Mouse (Mus musculus) ZHBTc4 (cell line): Measurements from ENCODE around the gene Sidt2.

Source experiments
- DNase-seq: peaks from one replicate; pipeline ENCODE4 v3.0.0-alpha.2; 2011; ENCODE audit warnings: low read depth, low spot score

The Sidt2 gene

GRCm38 (mm10) chr9:45946872-45947183 is 8.2 kb downstream of the Sidt2 start:
- no peak for DNase-seq

- DNase-seq: no peak
These were observed 8.7 kb downstream of the Sidt2 start for GRCm38 (mm10) chr9:45946182-45946871.

- DNase-seq: no peak
These were observed 9.3 kb downstream of the Sidt2 start for GRCm38 (mm10) chr9:45945721-45946120.

- no peak for DNase-seq
These were observed 10.3 kb downstream of the Sidt2 start for GRCm38 (mm10) chr9:45944506-45945400.

GRCm38 (mm10) chr9:45943628-45944505 is 11.2 kb downstream of the Sidt2 start:
- no peak for DNase-seq

- DNase-seq: no peak
These were observed 12.1 kb downstream of the Sidt2 start for GRCm38 (mm10) chr9:45942916-45943315.

GRCm38 (mm10) chr9:45942464-45942863 is 12.6 kb downstream of the Sidt2 start:
- DNase-seq: no peak

GRCm38 (mm10) chr9:45941329-45941888 is 13.6 kb downstream of the Sidt2 start:
- DNase-seq: peak; percentile 51

GRCm38 (mm10) chr9:45939794-45940193 is 15.3 kb downstream of the Sidt2 start:
- DNase-seq: no peak

- no peak for DNase-seq
These were observed 16.0 kb downstream of the Sidt2 start for GRCm38 (mm10) chr9:45938952-45939637.

GRCm38 (mm10) chr9:45938088-45938487 is 17.0 kb downstream of the Sidt2 start:
- DNase-seq: no peak

GRCm38 (mm10) chr9:45936883-45937282 is 18.2 kb downstream of the Sidt2 start:
- DNase-seq: peak; percentile 80

- DNase-seq: peak; percentile 36
These were observed 19.3 kb downstream of the Sidt2 start, which contains the start of gene Tagln for GRCm38 (mm10) chr9:45935628-45936210. TSS of gene Tagln (minus strand) at chr9:45936058.

GRCm38 (mm10) chr9:45932571-45933415 is 22.3 kb downstream of the Sidt2 start:
- no peak for DNase-seq

- DNase-seq: no peak
These were observed 23.1 kb downstream of the Sidt2 start for GRCm38 (mm10) chr9:45931958-45932357.

GRCm38 (mm10) chr9:45929285-45929684 is 25.8 kb downstream of the Sidt2 start:
- DNase-seq: no peak

GRCm38 (mm10) chr9:45919895-45920294 is 35.2 kb downstream of the Sidt2 start:
- no peak for DNase-seq

- DNase-seq: no peak
These were observed 37.8 kb downstream of the Sidt2 start for GRCm38 (mm10) chr9:45917041-45917934.

- no peak for DNase-seq
These were observed 39.4 kb downstream of the Sidt2 start for GRCm38 (mm10) chr9:45915659-45916058.
